Mouse (Mus musculus) heart, embryonic 14.5 days (tissue): ENCODE data around the gene Als2. TPM values are rescaled to one million over a fixed set of nuclear protein-coding genes. Genes with fewer than 3 reads are reported as not detected.

Experiments used
- ATAC-seq: fragments of 200-750 bp; cut with Nextera tagmentation; 2 replicates; pipeline ENCODE4 v1.8.0; 2017; ENCODE audit warnings: low read depth, moderate TSS enrichment; ENCODE audit not compliant: insufficient number of reproducible peaks, insufficient read depth, low FRiP score
- H3K27ac ChIP-seq, 2 experiments: fragments of 200-500 bp in 1 of 2; fragments of 300-500 bp in 1 of 2; sonication (generic) in 1 of 2; replicated peaks in 1 of 2; 2 replicates each; pipeline ENCODE4 v1.5.1; 2012 to 2014; ENCODE audit warnings: low read depth in 2 of 2, low read length in 2 of 2, control low read depth in 1 of 2, mild to moderate bottlenecking in 1 of 2, mixed read lengths in 1 of 2; ENCODE audit not compliant: control insufficient read depth in 1 of 2, insufficient read depth in 1 of 2
- H3K27me3 ChIP-seq: fragments of 300-500 bp; sonication (generic); 2 replicates; pipeline ENCODE4 v1.6.1; 2014; ENCODE audit warnings: mild to moderate bottlenecking, low read length, control low read depth; ENCODE audit not compliant: control insufficient read depth, insufficient read depth
- H3K36me3 ChIP-seq: fragments of 300-500 bp; sonication (generic); 2 replicates; pipeline ENCODE4 v1.6.1; 2014; ENCODE audit warnings: mild to moderate bottlenecking, control low read depth, low read length, mixed read lengths; ENCODE audit not compliant: control insufficient read depth, insufficient read depth
- H3K4me1 ChIP-seq, 2 experiments: fragments of 200-500 bp in 1 of 2; fragments of 300-500 bp in 1 of 2; sonication (generic) in 1 of 2; 2 replicates each; pipeline ENCODE4 v1.6.1; 2012 to 2014; ENCODE audit warnings: low read length in 2 of 2, control low read depth in 1 of 2, mixed read lengths in 1 of 2; ENCODE audit not compliant: control insufficient read depth in 2 of 2, insufficient read depth in 2 of 2
- H3K4me2 ChIP-seq: fragments of 300-500 bp; sonication (generic); 2 replicates; pipeline ENCODE4 v1.6.1; 2014; ENCODE audit warnings: mild to moderate bottlenecking, low read length
- H3K4me3 ChIP-seq, 2 experiments: fragments of 200-500 bp in 1 of 2; fragments of 300-500 bp in 1 of 2; sonication (generic) in 1 of 2; 2 replicates each; pipeline ENCODE4 v1.5.1; 2012 to 2014; ENCODE audit warnings: low read length in 2 of 2, mild to moderate bottlenecking in 2 of 2, control low read depth in 1 of 2, low read depth in 1 of 2, moderate library complexity in 1 of 2; ENCODE audit not compliant: control insufficient read depth in 1 of 2, insufficient read depth in 1 of 2
- H3K9ac ChIP-seq: fragments of 300-500 bp; sonication (generic); 2 replicates; pipeline ENCODE4 v1.6.1; 2014; ENCODE audit warnings: mild to moderate bottlenecking, low read length
- H3K9me3 ChIP-seq: fragments of 300-500 bp; sonication (generic); 2 replicates; pipeline ENCODE4 v1.6.1; 2016; ENCODE audit warnings: low read length, control low read depth; ENCODE audit not compliant: control insufficient read depth
- WGBS: fragments of 180-500 bp; shearing (Covaris S2); extraction: QIAGEN DNeasy Blood & Tissue Kit; methylation state at CpG from one replicate; pipeline ENCODE4 v1.1.7; 2014; 5-methylcytosine and 5-hydroxymethylcytosine counted together
- polyA plus RNA-seq: library from polyadenylated mRNA; unstranded; fragments of >200 nt; fragmentation: Nextera tagmentation; extraction: Ambion mirVana; gene quantifications from 2 replicates; pipeline ENCODE4 v1.2.1, GENCODE M21; 2014

Gene Als2
- polyA plus RNA-seq, 1 experiment from 2014 or later: 8.6 TPM

DNA sequence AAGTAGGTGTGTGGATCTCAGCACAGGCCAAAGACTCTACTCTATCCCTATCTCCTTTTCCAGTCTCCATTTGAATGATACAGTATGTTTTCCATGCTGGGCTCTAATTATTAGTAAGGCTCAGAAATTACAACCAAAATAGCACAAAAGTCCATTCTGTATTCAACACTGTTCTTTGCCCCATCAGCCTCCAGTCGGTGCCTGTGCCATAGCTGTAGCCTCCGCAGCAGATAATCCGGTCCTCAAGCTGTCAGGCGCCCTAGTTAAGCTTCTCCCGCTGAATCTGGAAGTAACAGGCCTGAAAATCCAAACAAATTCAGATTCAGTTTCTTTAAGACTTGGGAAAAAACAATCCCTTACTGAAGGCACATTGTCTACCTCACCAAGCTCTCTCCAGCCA, 73.1 kb downstream of the Als2 start:
- Histone ChIP-seq H3K4me1 (no peaks in the 10 kb centered on the region), H3K9me3 (no peaks in the 10 kb centered on the region), H3K9ac (no peak overlapping the region), H3K27ac (no peak overlapping the region), H3K27me3 (no peaks in the 10 kb centered on the region), H3K4me3 (no peak overlapping the region), H3K4me2 (no peak overlapping the region), H3K36me3 (peaks cover 31% of the 10 kb centered on the region)
- WGBS: 58% methylated on average over 5 of the region's 5 CpGs
- no peak for ATAC-seq

DNA sequence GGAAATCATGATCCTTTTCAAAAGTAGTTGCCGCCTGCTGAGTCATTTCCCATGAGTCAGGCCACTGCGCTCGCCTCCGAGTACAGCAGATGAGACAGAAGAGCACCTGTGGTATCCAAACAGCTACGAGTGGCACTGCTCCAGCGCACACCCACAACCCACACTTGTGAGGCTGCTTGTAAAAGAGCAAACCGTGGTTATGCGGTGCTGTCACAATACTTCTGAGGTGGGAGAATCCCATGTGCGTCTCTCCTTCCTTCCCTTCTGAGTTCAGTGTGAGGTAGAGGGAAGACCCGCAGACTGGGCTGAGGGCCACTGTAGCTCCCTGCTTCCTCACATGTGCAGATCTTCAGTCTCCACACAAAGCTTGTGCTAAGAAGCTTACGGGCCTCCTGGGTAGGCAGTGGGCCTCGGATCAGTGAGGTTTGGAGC, 74.0 kb downstream of the Als2 start, which contains the start of gene Mpp4:
Gene Mpp4 (minus strand): TSS at position 360 of the 432 bp plus-strand sequence.
- Histone ChIP-seq H3K27me3 (no peaks in the 10 kb centered on the region), H3K36me3 (peaks cover 31% of the 10 kb centered on the region)
- no peak for ATAC-seq

DNA sequence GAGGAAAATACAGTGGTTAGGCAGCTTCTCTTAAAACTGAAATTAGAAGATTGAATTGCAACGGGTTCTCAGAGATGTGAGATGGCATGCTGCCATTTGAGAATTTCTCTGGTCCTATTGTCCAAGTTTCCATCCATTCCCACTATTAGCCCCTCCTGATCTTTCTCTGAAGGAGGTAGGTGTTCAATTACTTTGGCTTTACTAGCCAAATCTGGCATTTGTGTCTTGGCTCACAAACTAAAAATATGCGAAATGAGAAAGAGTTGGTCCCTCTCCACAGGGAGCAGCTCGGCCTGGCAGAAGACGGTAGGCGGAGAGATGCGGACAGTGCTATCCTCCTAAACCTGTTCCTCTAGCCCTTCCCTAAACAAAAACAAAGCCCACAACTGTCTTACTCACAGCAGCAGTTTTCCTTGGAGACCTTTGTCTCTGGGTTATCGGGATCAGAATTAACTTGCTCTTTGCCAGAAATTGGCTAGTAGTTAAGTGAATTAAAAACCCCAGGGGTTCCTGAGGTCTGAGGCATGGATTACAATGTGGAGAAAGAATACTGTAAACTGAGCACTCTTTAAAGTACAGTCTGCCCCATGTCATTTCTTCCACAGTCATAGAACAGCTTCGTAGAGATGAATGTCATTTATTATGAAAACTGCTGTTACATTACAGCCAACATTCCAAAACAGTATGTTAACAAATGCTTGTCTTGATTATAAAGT, 74.6 kb downstream of the Als2 start:
- Histone ChIP-seq H3K9me3 (no peaks in the 10 kb centered on the region), H3K4me1 (no peaks in the 10 kb centered on the region), H3K4me3 (no peak overlapping the region), H3K36me3 (peaks cover 28% of the 10 kb centered on the region), H3K9ac (no peak overlapping the region), H3K27me3 (no peaks in the 10 kb centered on the region), H3K27ac (no peak overlapping the region), H3K4me2 (no peak overlapping the region)
- no peak for ATAC-seq
- 70% methylated on average over 8 of the region's 8 CpGs for WGBS

More for the DNA sequence above, 74.0 kb downstream of the Als2 start, which contains the start of gene Mpp4:
- H3K4me2 ChIP-seq: no peak within 1 kb of the TSS
- 71% methylated on average over 12 of the region's 12 CpGs for WGBS
- H3K27ac ChIP-seq: no peak within 1 kb of the TSS
- H3K9me3 ChIP-seq: no peaks in the 10 kb centered on the region
- no peak within 1 kb of the TSS for H3K4me3 ChIP-seq
- H3K4me1 ChIP-seq: no peaks in the 10 kb centered on the region
- H3K9ac ChIP-seq: no peak within 1 kb of the TSS

DNA sequence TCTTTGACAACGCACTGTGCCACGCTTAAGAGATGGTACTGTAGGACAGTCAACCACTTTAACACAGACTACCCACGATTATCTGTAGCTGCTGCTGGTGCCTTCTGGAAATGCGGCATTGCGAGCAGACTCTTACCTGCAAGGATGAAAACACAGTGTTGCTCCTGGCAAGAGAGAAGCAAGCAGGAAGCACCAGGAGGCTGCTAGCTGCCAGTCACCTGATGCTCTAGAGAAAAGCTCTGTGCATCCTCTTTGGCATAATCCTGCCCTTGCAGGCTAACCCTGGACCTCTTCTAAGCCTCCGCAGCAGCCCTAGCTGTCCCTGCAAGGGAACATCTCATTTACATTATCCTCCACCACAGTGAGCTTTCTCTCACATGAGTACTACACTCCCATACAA, 75.6 kb downstream of the Als2 start:
- Histone ChIP-seq H3K27me3 (no peaks in the 10 kb centered on the region), H3K9ac (no peak overlapping the region), H3K9me3 (no peaks in the 10 kb centered on the region), H3K4me2 (no peak overlapping the region), H3K27ac (no peak overlapping the region), H3K36me3 (peaks cover 20% of the 10 kb centered on the region), H3K4me3 (no peak overlapping the region), H3K4me1 (no peaks in the 10 kb centered on the region)
- 84% methylated on average over 6 of the region's 6 CpGs for WGBS
- ATAC-seq: no peak

DNA sequence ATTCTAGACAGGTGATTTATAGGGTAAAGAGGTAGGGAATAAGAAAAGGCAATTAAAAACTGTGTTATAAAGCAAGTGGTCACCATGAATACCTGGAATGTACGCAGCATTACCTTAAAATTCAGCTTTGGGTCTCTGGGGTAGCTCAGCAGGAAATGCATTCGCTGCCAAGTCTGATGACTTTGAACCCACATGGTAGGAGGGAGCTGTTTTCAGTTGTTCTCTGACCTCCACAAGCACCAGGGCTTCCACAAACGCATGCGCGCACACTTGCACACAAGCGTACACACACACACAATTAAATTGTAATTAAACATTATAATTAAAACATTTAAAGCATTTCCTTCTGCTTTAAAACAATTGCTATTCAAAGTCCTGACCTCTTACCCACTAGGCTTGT, 76.2 kb downstream of the Als2 start:
- Histone ChIP-seq H3K36me3 (peaks cover 20% of the 10 kb centered on the region), H3K27me3 (no peaks in the 10 kb centered on the region), H3K9me3 (no peaks in the 10 kb centered on the region), H3K4me1 (no peaks in the 10 kb centered on the region), H3K4me2 (no peak overlapping the region), H3K4me3 (no peak overlapping the region), H3K9ac (no peak overlapping the region), H3K27ac (no peak overlapping the region)
- no peak for ATAC-seq
- 89% methylated on average over 6 of the region's 6 CpGs for WGBS

DNA sequence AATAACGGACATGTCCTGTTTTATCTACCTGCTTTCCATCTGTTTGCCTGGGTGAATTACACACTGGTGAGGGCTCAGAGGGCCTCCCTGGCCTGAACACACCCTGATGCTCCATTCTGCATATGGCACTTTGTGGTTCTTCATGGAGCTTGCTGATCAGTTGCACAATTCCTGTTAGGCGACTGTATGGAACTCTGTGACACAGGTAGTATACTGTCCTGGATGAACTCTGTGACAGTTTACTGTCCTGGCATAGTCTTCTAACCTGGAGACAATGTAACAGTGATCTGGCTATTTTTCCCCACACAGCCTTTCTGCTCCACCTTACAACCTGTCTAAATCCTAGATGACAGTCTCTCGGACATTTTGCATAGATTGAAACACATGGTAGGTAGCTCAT, 77.9 kb downstream of the Als2 start:
- H3K27me3 ChIP-seq: no peaks in the 10 kb centered on the region
- no peak overlapping the region for H3K4me3 ChIP-seq
- no peak overlapping the region for H3K27ac ChIP-seq
- H3K4me1 ChIP-seq: no peaks in the 10 kb centered on the region
- 82% methylated on average over 3 of the region's 3 CpGs for WGBS
- ATAC-seq: no peak
- no peak overlapping the region for H3K9ac ChIP-seq
- no peaks in the 10 kb centered on the region for H3K9me3 ChIP-seq
- H3K36me3 ChIP-seq: peaks cover 17% of the 10 kb centered on the region
- H3K4me2 ChIP-seq: no peak overlapping the region

DNA sequence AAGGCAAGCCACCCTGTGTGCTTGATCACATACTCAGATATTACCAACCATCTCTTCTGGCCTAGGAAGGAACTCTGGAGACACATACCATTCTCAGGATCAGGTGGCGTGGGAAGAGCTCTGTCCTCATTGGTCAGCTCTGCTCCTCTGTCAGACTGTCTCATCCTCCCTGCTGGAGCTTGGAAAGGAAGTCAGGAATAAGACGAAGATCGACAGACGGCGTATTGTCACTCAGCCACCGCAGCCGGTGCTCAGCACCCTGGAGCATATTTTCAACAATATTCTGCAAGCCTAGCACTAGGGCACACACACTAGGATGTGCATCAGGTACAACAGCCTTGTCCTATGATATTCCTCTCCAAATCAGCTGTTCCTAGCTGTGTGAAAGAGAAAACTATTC, 78.5 kb downstream of the Als2 start:
- 81% methylated on average over 7 of the region's 7 CpGs for WGBS
- ATAC-seq: no peak

DNA sequence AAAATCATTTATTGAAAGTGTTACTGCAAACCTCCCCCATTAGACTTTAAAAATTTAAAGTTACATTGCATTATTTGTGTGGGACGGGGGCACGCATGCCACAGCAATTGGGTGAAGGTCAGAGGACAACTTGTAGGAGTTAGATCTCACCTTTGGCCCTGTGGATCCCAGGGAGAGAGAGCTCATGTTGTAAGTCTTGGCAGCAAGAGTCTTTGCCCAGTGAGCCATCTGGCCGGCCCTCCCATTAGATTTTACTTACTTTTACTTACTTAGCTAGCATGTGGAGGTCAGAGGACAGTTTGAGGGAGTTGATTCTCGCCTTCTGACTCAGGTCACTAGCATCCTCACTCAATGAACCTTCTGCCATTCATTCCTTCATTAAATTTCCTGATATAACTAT, 79.2 kb downstream of the Als2 start:
- no peak overlapping the region for H3K9ac ChIP-seq
- H3K9me3 ChIP-seq: no peaks in the 10 kb centered on the region
- H3K4me2 ChIP-seq: no peak overlapping the region
- H3K4me3 ChIP-seq: no peak overlapping the region
- 87% methylated on average over 4 of the region's 4 CpGs for WGBS
- ATAC-seq: no peak
- H3K27me3 ChIP-seq: no peaks in the 10 kb centered on the region
- peaks cover 5% of the 10 kb centered on the region for H3K36me3 ChIP-seq
- H3K4me1 ChIP-seq: no peaks in the 10 kb centered on the region
- H3K27ac ChIP-seq: no peak overlapping the region

More for the DNA sequence above, 78.5 kb downstream of the Als2 start:
- Histone ChIP-seq H3K4me1 (no peaks in the 10 kb centered on the region), H3K36me3 (peaks cover 11% of the 10 kb centered on the region), H3K9ac (no peak overlapping the region), H3K4me3 (no peak overlapping the region), H3K4me2 (no peak overlapping the region), H3K27ac (no peak overlapping the region), H3K27me3 (no peaks in the 10 kb centered on the region), H3K9me3 (no peaks in the 10 kb centered on the region)
